In the genomic region with DNA sequence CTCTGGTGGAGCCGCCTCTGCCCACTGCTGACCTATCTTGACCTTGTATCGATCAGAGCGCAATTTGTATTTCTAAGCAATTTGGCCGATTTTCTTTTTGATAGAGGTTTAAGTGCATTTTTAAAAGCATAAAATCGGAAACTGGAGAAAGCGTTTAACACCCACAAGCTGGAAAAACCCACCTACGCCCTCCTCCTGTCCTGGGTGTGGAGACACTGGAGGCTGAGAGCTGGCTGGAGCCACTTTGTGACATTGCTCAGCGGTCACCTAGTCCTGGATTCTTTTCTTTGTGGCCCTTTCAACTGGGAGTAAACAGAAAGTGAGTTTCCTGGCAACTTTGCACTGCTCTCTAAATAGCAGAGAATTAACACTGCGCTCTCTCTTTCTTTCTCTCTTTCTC, we compare ENCODE assay signal across 9 mouse cellular contexts.
DNase-seq lines count a peak whose midpoint lies in the region; ATAC-seq and TF ChIP-seq lines count a peak whose summit lies in the region.
"Had no signal": no experiment of that assay in that cellular context is flagged by ENCODE, and none has a peak within 500 bp of the region (broad histone marks: within the 10 kb centered on the region; RNA-seq: fewer than 3 reads in every experiment).

No protein-coding gene starts in this region.

- intact Hi-C loops in heart, postnatal 10 days (cut with DNase I): no loop called here
- intact Hi-C loops in left cerebral cortex, postnatal 10 days (cut with DNase I): no loop called here
- intact Hi-C loops in left cerebral cortex, adult 2 months (cut with DNase I): loop anchor here (5.0 kb wide), 2 partner anchors 1559 to 1579 kb away; no protein-coding TSS in a partner anchor

- DNase-seq in kidney, adult 8-10 months: no peak
- DNase-seq in embryo, embryonic 11 days: peak; percentile 34
- DNase-seq in heart, postnatal 10 days: peak; percentile 31 to 40
- peak; percentile 14 for DNase-seq in lung, postnatal 10 days
- no peak for DNase-seq in left cerebral cortex, postnatal 10 days (ENCODE audit: extremely low spot score in 1 of 2, low spot score in 2 of 2)
- no peak for DNase-seq in left cerebral cortex, adult 2 months (ENCODE audit: extremely low spot score in 1 of 2, low spot score in 2 of 2)

- WGBS in kidney, embryonic 15.5 days: 1% methylated on average over 9 of the region's 9 CpGs

- peaks cover 72% of the 10 kb centered on the region for H3K27me3 ChIP-seq in kidney, embryonic 15.5 days

- no peaks in the 10 kb centered on the region for H3K9me3 ChIP-seq in kidney, embryonic 15.5 days (replicated peaks)

- H3K36me3 ChIP-seq in kidney, embryonic 15.5 days: no peaks in the 10 kb centered on the region

- H3K4me3 ChIP-seq in kidney, embryonic 15.5 days (replicated peaks): peak overlapping the region; percentile 36
- no peak overlapping the region for H3K4me3 ChIP-seq in left cerebral cortex, adult 2 months

- no peak overlapping the region for H3K27ac ChIP-seq in kidney, embryonic 15.5 days
- no peak overlapping the region for H3K27ac ChIP-seq in left cerebral cortex, adult 2 months

- peak overlapping the region; percentile 64 for H3K4me2 ChIP-seq in kidney, embryonic 15.5 days

- no peak overlapping the region for H3K9ac ChIP-seq in kidney, embryonic 15.5 days

- no peak for ATAC-seq in kidney, embryonic 15.5 days (replicated peaks; ENCODE audit: low FRiP score)
- no peak for ATAC-seq in cerebellum, adult (ENCODE audit: insufficient number of reproducible peaks, low FRiP score, low TSS enrichment)
- ATAC-seq: inflammation-experienced regulatory T-cells, adult 6 months had no signal

- TF ChIP-seq CTCF in left cerebral cortex, adult 2 months (IDR thresholded peaks at IDR 0.05): no peak

- peaks cover 55% of the 10 kb centered on the region for H3K4me1 ChIP-seq in kidney, embryonic 15.5 days

Comparison
In these comparisons a context has a peak if more than half of its experiments do, and no peak if none do; other contexts are left out.
1. DNase-seq: peak in embryo, embryonic 11 days (single experiment), heart, postnatal 10 days (2 of 2) and lung, postnatal 10 days (single experiment); none in kidney, adult 8-10 months (0 of 2), left cerebral cortex, postnatal 10 days (0 of 2) and left cerebral cortex, adult 2 months (0 of 2).